Mouse (Mus musculus): ENCODE measurements around the gene Atp5k. TPM values are rescaled to one million over a fixed set of nuclear protein-coding genes. Genes with fewer than 3 reads are reported as not detected.

Gene Atp5k
- total RNA-seq (2021): 100 to 1,000 TPM; 548 to 659 TPM
- long read RNA-seq, experiment 1, transcript Atp5k-201 (4 exons, 371 nt): major isoform, 329 of 342 reads
- long read RNA-seq, experiment 1, transcript Atp5k-202 (3 exons, 272 nt): minor isoform, 11 of 342 reads
- long read RNA-seq, experiment 1, partial matches to known transcripts: 0 of 342 reads
- long read RNA-seq, experiment 1, other reads (novel, unspliced or antisense): 1 of 342 reads
- long read RNA-seq, experiment 2, transcript Atp5k-202 (3 exons, 272 nt): minor isoform, 6 of 373 reads
- long read RNA-seq, experiment 2, transcript Atp5k-201 (4 exons, 371 nt): major isoform, 362 of 373 reads
- long read RNA-seq, experiment 2, partial matches to known transcripts: 2 of 373 reads
- long read RNA-seq, experiment 2, other reads (novel, unspliced or antisense): 1 of 373 reads

GRCm38 (mm10) chr5:108433804-108434587 is at the start of gene Atp5k:
Gene Atp5k (minus strand): TSS chr5:108434448.
- peak; percentile 86 to 90 for DNase-seq (ENCODE audit: low spot score in 2 of 2)

GRCm38 (mm10) chr5:108483006-108483405 is 48.8 kb upstream of the Atp5k start:
- no peak for DNase-seq (ENCODE audit: low spot score in 2 of 2)

DNA sequence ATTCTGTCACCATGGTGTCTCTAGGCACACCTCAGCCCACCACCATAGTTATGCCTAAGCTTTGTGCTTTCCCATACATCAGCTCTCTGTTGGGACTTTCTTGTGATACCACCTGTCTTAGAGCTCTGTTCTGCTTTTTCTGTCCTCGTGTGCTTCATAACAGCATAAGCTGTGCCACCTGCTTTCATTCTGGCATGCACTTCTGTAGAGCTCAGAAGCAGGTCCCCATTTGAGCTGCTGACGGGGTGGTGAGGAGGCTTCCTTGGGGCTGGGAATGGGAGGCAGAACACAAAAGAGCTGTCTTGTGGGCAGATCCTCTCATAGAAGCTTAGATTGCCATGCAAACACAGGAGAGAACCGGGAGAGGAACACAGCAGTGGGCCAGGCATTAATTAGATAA is 41.7 kb upstream of the Atp5k start:
- DNase-seq (ENCODE audit: low spot score in 2 of 2): no peak

GRCm38 (mm10) chr5:108473737-108474136 is 39.5 kb upstream of the Atp5k start:
- DNase-seq (ENCODE audit: low spot score in 2 of 2): no peak

- DNase-seq (ENCODE audit: low spot score in 2 of 2): no peak
Observed at GRCm38 (mm10) chr5:108469617-108470016, 35.4 kb upstream of the Atp5k start.

DNA sequence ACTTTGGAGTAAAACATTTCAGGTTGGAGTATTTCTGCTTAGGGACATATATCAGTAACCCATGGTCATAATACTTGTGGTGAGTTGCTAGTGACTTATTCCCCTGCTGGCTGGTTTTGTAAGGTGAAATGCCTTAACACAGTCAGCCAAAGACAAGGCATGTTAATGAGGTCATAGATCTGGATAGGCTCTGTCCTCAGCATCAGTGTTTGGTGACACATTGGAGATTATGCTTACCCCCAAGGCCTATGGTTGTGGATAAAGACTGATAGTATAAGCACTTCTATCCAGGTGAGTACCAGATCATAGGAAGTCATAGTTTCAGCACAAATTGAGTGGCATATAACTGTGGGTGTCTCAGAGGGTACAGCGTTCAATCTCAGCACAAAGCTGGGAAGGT is 32.4 kb upstream of the Atp5k start:
- DNase-seq (ENCODE audit: low spot score in 2 of 2): no peak

DNA sequence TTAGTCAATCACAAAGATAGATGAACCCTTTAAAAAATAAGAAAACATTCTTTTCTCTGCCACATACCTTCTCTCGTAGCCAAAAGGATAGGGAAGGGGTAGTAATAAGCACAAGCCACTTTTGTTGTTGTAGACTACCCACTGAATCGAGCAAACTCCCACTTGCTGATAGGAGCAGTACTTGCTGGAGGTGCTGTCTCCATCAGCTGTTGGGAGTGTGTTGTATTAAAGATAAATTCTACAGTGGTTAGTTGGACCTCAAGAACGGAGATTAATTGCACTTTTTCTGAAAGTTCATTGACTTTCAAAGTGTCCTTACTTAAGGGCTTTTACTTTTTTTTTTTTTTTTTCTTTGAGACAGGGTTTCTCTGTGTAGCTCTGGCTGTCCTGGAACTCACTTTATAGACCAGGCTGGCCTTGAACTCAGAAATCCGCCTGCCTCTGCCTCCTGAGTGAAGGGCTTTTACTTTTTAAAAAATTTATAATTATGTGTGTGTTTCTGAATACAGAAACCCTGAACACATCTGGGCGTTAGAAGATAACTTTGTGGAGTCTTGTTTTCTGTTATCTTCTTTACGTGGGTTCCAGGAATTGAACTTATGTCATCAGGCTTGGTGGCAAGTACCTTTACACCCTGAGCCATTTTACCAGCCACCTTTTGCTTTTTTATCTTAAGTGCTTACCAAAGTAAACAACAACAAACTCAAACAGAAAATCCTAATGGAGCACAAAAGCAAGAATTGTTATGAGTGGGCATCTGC is 31.1 kb upstream of the Atp5k start:
- no peak for DNase-seq (ENCODE audit: low spot score in 2 of 2)

GRCm38 (mm10) chr5:108462446-108462845 is 28.2 kb upstream of the Atp5k start:
- DNase-seq (ENCODE audit: low spot score in 2 of 2): no peak

GRCm38 (mm10) chr5:108461082-108462065 is 27.1 kb upstream of the Atp5k start, which contains the start of gene Pcgf3:
Gene Pcgf3 (plus strand): TSS chr5:108461232.
- DNase-seq (ENCODE audit: low spot score in 2 of 2): peak; percentile 93 to 96

DNA sequence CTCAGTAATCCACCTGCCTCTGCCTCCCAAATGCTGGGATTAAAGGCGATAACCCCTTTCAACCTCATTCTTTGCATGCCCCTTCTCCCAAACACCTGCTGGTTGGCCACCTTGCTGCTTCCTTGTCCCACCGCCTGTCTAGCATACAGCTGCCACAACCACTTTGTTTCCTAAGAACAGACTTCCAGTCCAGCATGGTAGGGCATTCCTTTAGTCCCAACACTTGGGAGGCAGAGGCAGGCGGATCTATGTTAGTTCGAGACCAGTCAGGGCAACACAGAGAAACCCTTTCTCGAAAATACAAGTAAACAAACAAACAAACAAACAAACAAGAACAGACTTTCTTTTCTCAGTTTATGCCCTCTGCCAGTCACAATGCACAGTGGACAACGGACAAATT is 26.2 kb upstream of the Atp5k start:
- no peak for DNase-seq (ENCODE audit: low spot score in 2 of 2)

GRCm38 (mm10) chr5:108458706-108459105 is 24.5 kb upstream of the Atp5k start:
- no peak for DNase-seq (ENCODE audit: low spot score in 2 of 2)

DNA sequence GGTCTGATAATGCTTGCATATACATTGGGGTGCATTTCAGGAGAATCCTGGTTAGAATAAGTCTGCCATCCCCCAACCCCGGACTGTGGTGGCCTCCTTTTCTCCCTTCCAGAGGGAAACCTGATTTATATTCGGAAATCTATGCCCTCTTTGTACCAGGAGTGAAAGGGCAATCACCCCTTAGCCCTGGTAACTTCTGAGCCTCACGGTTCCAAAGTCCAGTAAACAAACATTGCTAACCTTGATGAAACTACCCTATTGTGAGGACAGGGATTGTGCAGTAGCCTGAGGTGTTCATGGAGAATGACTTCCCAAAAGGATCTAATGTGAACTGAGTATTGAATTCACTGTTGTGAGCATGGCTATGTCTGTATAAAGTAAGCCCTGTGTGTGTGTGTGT is 19.8 kb upstream of the Atp5k start:
- no peak for DNase-seq (ENCODE audit: low spot score in 2 of 2)

DNA sequence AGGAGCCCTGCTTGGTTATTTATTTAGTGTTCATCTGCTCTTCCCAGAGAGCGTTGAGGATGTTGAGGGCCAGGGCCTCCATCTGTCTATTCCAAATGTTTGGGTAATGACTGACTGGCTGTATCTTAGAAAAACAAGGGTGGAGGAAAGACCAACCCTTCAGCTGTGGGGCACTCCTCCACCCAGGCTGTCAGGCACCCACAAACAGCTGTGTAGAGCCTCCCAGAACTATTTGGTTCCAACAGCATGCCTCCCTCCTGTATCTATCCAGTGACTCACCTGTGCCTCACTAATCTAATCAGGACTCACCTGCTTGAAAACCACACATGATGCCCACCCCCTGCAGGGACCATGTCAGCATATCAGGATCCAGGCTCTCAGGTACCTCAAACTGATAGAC is 18.2 kb upstream of the Atp5k start:
- DNase-seq (ENCODE audit: low spot score in 2 of 2): no peak

DNA sequence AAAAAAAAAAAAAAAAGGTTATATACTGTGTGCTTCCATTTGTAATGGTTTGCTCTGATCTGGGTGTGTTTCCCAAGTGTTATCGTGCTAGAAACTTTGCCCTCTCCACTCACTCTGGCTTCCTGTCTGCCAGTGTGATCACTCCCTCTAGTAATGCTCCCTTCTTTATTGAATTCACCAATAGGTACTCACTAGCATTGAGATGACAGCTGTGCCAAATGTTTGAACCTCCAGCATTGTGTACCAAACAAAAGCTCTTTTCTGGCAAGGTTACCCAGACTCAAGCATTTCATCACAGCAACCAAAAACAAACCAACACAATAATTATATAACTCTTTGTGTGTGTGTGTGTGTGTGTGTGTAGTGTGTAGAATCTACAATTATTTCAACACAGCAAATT is 17.4 kb upstream of the Atp5k start:
- no peak for DNase-seq (ENCODE audit: low spot score in 2 of 2)

- no peak for DNase-seq (ENCODE audit: low spot score in 2 of 2)
Observed at GRCm38 (mm10) chr5:108450837-108451540, 16.7 kb upstream of the Atp5k start.

DNA sequence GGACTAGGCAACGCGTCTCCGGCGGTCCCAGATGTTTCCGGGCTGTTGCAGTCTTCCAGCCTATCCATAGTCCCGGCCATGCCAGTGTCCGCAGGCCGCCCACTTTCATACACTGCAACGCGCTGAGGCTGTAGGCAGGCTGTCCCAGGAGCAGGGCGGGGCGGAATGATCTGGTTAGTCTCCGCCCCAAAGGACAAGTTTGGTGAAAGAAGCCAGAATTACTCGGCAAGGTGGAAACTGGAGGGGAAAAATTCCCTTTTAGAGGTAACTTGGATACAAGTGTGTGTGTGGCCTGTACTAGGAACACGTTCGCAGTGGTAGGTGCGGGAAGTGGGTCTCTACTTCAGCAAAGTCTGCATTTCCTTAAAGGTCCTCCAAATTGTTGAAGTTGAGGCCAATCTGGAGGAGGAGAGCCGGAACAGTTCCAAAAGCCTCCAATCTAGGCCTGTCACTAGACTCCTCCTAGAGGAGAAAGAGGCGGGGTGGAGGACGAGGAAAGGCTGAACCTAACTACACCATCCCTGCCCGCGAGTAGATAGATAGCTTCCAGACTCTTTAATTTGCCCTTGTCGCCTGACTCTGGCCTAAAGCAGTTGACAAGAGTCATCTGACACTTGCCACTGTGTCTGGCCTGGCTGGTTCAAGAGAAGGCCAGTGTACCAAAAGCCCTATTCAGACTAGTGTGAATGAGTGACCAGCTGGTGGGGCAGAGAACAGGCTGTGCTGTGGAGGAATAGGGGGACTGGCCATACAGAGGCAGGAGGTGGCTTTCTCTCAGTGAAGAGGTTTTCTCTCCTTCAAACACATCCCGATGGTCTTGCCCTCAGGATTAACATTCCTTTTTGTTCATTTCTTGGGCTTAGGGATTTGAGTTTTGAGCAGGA is 14.8 kb upstream of the Atp5k start, which contains the start of gene Mfsd7a:
Gene Mfsd7a, minus strand, starts transcription at position 107 of the 884 bp plus-strand sequence.
- DNase-seq (ENCODE audit: low spot score in 2 of 2): peak; percentile 49 to 71

GRCm38 (mm10) chr5:108447857-108448256 is 13.6 kb upstream of the Atp5k start:
- DNase-seq (ENCODE audit: low spot score in 2 of 2): no peak

DNA sequence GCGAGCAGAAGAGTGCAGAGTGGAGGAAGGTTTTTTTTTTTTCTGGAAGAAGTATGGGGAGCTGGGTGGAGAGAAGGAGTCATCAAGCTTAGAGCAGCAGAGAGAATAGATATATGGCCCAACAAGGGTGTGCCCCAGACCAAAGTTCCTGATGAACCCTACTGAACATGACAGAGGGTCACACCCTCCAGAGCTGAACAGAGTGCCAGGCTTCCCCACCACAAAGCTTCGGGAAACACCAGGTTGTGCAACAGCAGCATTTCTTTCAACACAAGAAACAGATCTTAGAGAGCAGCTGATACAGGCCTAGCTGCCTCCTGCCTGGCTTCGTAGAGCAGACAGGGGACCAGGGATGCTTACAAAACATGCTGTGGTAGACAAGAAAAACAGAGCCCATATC is 12.7 kb upstream of the Atp5k start:
- no peak for DNase-seq (ENCODE audit: low spot score in 2 of 2)

- no peak for DNase-seq (ENCODE audit: low spot score in 2 of 2)
Observed at GRCm38 (mm10) chr5:108436101-108436500, 1.9 kb upstream of the Atp5k start.

All from gastrocnemius, postnatal 4 days (tissue).